Mouse (Mus musculus): ENCODE data around the gene Cbl.

Cbl gene

GRCm38 (mm10) chr9:44106596-44106995, 127.3 kb downstream of the Cbl start:
- DNase-seq (ENCODE audit: low read depth in 1 of 2, low spot score in 2 of 2): no peak

- no peak for DNase-seq (ENCODE audit: low read depth in 1 of 2, low spot score in 2 of 2)
Observed at GRCm38 (mm10) chr9:44106182-44106581, 127.7 kb downstream of the Cbl start.

GRCm38 (mm10) chr9:44105781-44106180, 128.1 kb downstream of the Cbl start:
- DNase-seq (ENCODE audit: low read depth in 1 of 2, low spot score in 2 of 2): no peak

GRCm38 (mm10) chr9:44104881-44105280, 129.0 kb downstream of the Cbl start:
- DNase-seq (ENCODE audit: low read depth in 1 of 2, low spot score in 2 of 2): no peak

DNA sequence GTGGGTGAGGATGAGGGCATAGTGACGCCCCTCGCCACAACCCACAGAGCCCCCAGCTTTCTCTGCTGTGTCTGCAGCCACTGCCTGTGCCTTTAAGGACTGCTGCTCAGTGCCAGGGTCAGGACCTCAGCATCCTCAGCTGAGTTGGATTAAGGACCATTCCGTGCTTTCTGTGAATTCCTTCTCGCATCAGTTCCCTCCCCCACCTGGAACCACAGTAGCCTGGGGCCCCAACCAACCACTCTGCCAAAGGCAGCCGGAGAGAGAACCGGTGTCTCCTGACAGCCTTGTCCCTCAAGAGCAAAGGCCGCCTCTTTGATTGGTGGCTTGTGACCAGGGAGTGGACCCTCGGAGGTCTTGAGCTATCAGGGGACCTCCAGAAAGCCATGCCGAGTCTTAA, 132.4 kb downstream of the Cbl start, which contains the start of gene Mfrp:
TSS of gene Mfrp (plus strand) at position 240 of the 400 bp plus-strand sequence.
- DNase-seq (ENCODE audit: low read depth in 1 of 2, low spot score in 2 of 2): no peak

GRCm38 (mm10) chr9:44096536-44096935, 137.3 kb downstream of the Cbl start:
- no peak for DNase-seq (ENCODE audit: low read depth in 1 of 2, low spot score in 2 of 2)

- no peak for DNase-seq (ENCODE audit: low read depth in 1 of 2, low spot score in 2 of 2)
Observed at GRCm38 (mm10) chr9:44095781-44096180, 138.1 kb downstream of the Cbl start.

DNA sequence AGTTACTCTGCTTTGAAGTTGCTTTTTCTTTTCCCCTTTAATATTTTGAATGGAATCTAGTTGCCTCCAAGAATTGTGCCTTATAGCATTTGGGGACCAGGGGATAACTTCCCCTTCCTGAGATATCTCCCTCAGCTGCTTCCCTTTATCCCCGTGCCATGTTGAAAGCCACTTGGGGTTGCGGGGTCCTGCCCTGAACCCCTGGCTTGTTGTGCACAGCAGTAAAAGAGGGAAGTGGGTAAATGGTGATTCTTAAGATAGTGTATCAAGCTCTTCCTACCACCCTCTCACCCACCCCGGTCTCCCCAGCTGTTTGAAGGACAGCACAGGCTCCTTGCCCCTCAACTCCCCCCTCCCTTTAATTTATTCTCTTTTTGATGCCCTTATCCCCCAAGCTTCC, 139.1 kb downstream of the Cbl start:
- DNase-seq (ENCODE audit: low read depth in 1 of 2, low spot score in 2 of 2): no peak

DNA sequence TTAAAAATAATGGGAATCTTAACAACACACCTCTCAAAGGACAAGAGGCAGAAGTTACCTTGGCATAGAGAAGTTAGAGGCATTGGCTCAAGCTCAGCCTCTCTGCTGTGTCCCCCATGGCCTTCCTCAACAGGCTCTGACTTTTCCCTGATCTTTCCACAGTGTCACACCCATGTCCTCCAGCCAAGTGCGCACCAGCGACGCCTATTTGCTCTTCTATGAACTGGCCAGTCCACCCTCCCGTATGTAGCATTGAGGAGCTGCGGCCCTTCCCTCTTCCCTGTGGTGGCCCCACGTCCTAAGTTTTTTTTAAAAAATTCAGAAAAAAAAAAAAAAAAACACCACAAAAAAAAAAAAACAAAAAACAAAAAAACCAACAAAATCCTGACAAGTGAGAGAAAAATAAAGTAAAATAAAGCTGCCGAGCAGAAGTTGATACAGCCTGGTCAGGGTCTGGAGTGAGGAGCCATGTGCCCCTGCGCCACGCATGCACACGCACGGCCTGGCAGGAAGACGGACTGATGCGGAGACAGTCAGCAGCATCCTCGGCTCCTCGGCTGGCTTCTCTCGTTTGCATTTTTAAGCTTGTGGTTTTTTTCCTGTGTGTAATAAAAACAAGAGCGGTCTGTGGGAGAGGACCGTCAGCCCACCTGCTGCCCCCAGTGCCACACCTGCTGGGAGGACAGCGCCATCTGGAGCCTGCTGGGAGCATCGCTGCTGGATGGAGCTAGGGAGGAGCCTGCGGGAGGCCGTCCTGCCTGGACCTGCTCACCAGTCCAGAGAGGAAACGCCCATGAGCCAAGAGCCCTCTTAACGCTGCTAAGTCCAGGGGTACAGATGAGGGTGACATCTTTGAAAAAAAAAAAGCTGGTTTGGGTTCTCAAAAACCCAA, 140.0 kb downstream of the Cbl start:
- DNase-seq (ENCODE audit: low read depth in 1 of 2, low spot score in 2 of 2): peak in 1 of 2 experiments; percentile 29

All from monocyte, adult 2 months (primary cell).